Mouse (Mus musculus) retina, adult 2 months (tissue): Measurements from ENCODE around the gene Daam1.

Experiments
- DNase-seq: peaks from one replicate; pipeline ENCODE4 v3.0.0-alpha.2; 2012; ENCODE audit warnings: low read depth, low spot score

Daam1 gene

GRCm38 (mm10) chr12:71830607-71831257, at the start of gene Daam1:
TSS of gene Daam1 (plus strand) at chr12:71831078.
- DNase-seq = peak; percentile 96

GRCm38 (mm10) chr12:71781220-71781619, 49.7 kb upstream of the Daam1 start:
- DNase-seq = no peak

- no peak for DNase-seq
Observed at GRCm38 (mm10) chr12:71783970-71784369, 46.9 kb upstream of the Daam1 start.

GRCm38 (mm10) chr12:71784666-71785255, 46.1 kb upstream of the Daam1 start:
- no peak for DNase-seq

GRCm38 (mm10) chr12:71786521-71786920, 44.4 kb upstream of the Daam1 start:
- DNase-seq = no peak

GRCm38 (mm10) chr12:71788791-71789190, 42.1 kb upstream of the Daam1 start:
- no peak for DNase-seq

GRCm38 (mm10) chr12:71790581-71790980, 40.3 kb upstream of the Daam1 start:
- DNase-seq = no peak

- no peak for DNase-seq
Observed at GRCm38 (mm10) chr12:71793114-71793513, 37.8 kb upstream of the Daam1 start.

GRCm38 (mm10) chr12:71795626-71796025, 35.3 kb upstream of the Daam1 start:
- DNase-seq = no peak

GRCm38 (mm10) chr12:71796517-71796916, 34.4 kb upstream of the Daam1 start:
- DNase-seq = no peak

GRCm38 (mm10) chr12:71807306-71807705, 23.6 kb upstream of the Daam1 start:
- no peak for DNase-seq

- no peak for DNase-seq
Observed at GRCm38 (mm10) chr12:71808631-71809030, 22.2 kb upstream of the Daam1 start.

- DNase-seq = no peak
Observed at GRCm38 (mm10) chr12:71809550-71809949, 21.3 kb upstream of the Daam1 start.

- no peak for DNase-seq
Observed at GRCm38 (mm10) chr12:71812567-71812966, 18.3 kb upstream of the Daam1 start.

- DNase-seq = no peak
Observed at GRCm38 (mm10) chr12:71813251-71813650, 17.6 kb upstream of the Daam1 start.

GRCm38 (mm10) chr12:71813761-71814160, 17.1 kb upstream of the Daam1 start:
- no peak for DNase-seq

- no peak for DNase-seq
Observed at GRCm38 (mm10) chr12:71820094-71820493, 10.8 kb upstream of the Daam1 start.

- DNase-seq = no peak
Observed at GRCm38 (mm10) chr12:71821272-71821671, 9.6 kb upstream of the Daam1 start.

GRCm38 (mm10) chr12:71821743-71822142, 9.1 kb upstream of the Daam1 start:
- DNase-seq = no peak

GRCm38 (mm10) chr12:71824927-71825326, 6.0 kb upstream of the Daam1 start:
- DNase-seq = no peak

GRCm38 (mm10) chr12:71830139-71830538, 739 bp upstream of the Daam1 start:
- no peak for DNase-seq

- DNase-seq = no peak
Observed at GRCm38 (mm10) chr12:71831258-71832087, 595 bp downstream of the Daam1 start.

- DNase-seq = no peak
Observed at GRCm38 (mm10) chr12:71832225-71832624, 1.3 kb downstream of the Daam1 start.
